Mouse (Mus musculus) T-helper 2 cell (primary cell): Measurements from ENCODE around the gene Polr2h.

Source experiments
- in situ Hi-C: fragments of 300-600 bp; cut with MboI, MseI; formaldehyde crosslinking; loops from one replicate; pipeline ENCODE4 v1.15.1; 2025; ENCODE audit warnings: high pct_unique_total_duplicates

Gene Polr2h

GRCm38 (mm10) chr16:20761681-20762080, 44.2 kb downstream of the Polr2h start:
- in situ Hi-C loops: loop anchor here (10.0 kb wide), 1 partner anchor 757 kb away; no protein-coding TSS in a partner anchor

- in situ Hi-C loops: loop anchor here (10.0 kb wide), 1 partner anchor 760 kb away; no protein-coding TSS in a partner anchor
Measured at GRCm38 (mm10) chr16:20765244-20765643, 47.8 kb downstream of the Polr2h start.
